Mouse (Mus musculus) heart, postnatal 0 days (tissue): ENCODE measurements around the gene Pbrm1.

Source experiments
- CTCF ChIP-seq: IDR thresholded peaks from 2 replicates; pipeline ENCODE4 v1.5.1; 2016; ENCODE audit warnings: antibody characterized with exemption, control low read depth, low read depth
- EP300 ChIP-seq: IDR thresholded peaks from 2 replicates; pipeline ENCODE4 v1.6.1; 2016; ENCODE audit warnings: antibody characterized with exemption, low read depth

- TF ChIP-seq CTCF (no peak), EP300 (no peak)
Observed at GRCm38 (mm10) chr14:31136411-31137280, 117.7 kb downstream of the Pbrm1 start.
